Mouse (Mus musculus): ENCODE data around the gene Thop1. TPM values are rescaled to one million over a fixed set of nuclear protein-coding genes. Genes with fewer than 3 reads are reported as not detected.

The Thop1 gene
- total and polyA plus RNA-seq, 3 experiments, result 75.7 to 126 (median 113) TPM

DNA sequence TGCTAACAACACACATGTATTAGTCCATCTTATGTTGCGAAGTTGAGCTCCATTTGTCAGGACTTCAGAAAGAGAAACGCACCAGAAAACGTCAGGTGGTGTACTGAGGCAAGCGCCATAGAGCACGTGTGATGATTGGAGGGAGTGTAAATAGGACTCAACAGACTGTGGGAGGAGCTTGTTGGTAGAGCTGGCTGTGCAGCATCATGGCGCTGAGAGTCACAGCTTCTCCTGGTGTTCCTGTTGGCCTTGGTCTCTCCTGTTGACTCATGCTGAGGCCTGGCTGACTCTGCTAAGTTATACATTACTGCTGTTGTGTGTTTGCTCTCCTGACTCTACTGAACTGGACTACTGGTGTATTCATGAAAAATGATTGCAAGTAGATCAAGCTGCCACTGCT, 43.1 kb downstream of the Thop1 start:
- Histone ChIP-seq H3K36me3 (ENCODE audit: control insufficient read depth in 1 of 2, insufficient read depth in 2 of 2, low read length in 2 of 2) (peaks cover 0 to 4% of the 10 kb centered on the region in 2 experiments; a peak in 2 of 4 replicates), H3K27ac (ENCODE audit: control insufficient read depth, low read depth, low read length) (no peak overlapping the region), H3K4me3 (ENCODE audit: control insufficient read depth in 1 of 2, insufficient read depth in 1 of 2, low read depth in 2 of 2, low read length in 2 of 2) (no peak overlapping the region), H3K79me2 (ENCODE audit: control insufficient read depth, insufficient read depth, low read length, poor library complexity) (no peaks in the 10 kb centered on the region; the same call in 1 of the 2 replicates), H3K9ac (ENCODE audit: control insufficient read depth, low read depth, low read length, poor library complexity, severe bottlenecking) (no peak overlapping the region), H3K9me3 (replicated peaks; ENCODE audit: insufficient read depth, low read length) (no peaks in the 10 kb centered on the region), H3K4me1 (ENCODE audit: control insufficient read depth in 1 of 2, insufficient read depth in 2 of 2, low read length in 2 of 2) (no peaks in the 10 kb centered on the region), H3K27me3 (ENCODE audit: control insufficient read depth in 1 of 2, insufficient read depth in 2 of 2, low read length in 2 of 2) (no peaks in the 10 kb centered on the region)
- DNase-seq (ENCODE audit: low read depth, low spot score), result no peak
- no peak for TF ChIP-seq MAFK (IDR thresholded peaks at IDR 0.05; ENCODE audit: borderline replicate concordance, low read depth, low read length)
- no peak for TF ChIP-seq JUND (IDR thresholded peaks at IDR 0.05; ENCODE audit: low read depth, low read length)
- no peak for TF ChIP-seq POLR2A (IDR thresholded peaks at IDR 0.05; ENCODE audit: control insufficient read depth in 1 of 2, insufficient read depth in 1 of 2, low read depth in 1 of 2, low read length in 2 of 2, poor library complexity in 1 of 2)
- no peak for TF ChIP-seq GATA1 (IDR thresholded peaks at IDR 0.05; ENCODE audit: low read depth, low read length)
- no peak for TF ChIP-seq BHLHE40 (IDR thresholded peaks at IDR 0.05; ENCODE audit: borderline replicate concordance, low read depth, low read length)
- no peak for TF ChIP-seq NRF1 (IDR thresholded peaks at IDR 0.05; ENCODE audit: insufficient read depth, low read depth, low read length, poor library complexity, severe bottlenecking)
- no peak for TF ChIP-seq TAL1 (IDR thresholded peaks at IDR 0.05; ENCODE audit: low read length)
- TF ChIP-seq ELF1 (IDR thresholded peaks at IDR 0.05; ENCODE audit: low read depth, low read length), result no peak
- TF ChIP-seq USF1 (IDR thresholded peaks at IDR 0.05; ENCODE audit: low read depth, low read length), result no peak
- TF ChIP-seq CTCF (IDR thresholded peaks at IDR 0.05 in 2 of 3, conservative IDR thresholded peaks at IDR 0.05 in 1 of 3; ENCODE audit: control insufficient read depth in 1 of 3, insufficient read depth in 1 of 3, low read depth in 2 of 3, low read length in 3 of 3, poor library complexity in 1 of 3, severe bottlenecking in 1 of 3), result no peak
- no peak for TF ChIP-seq USF2 (IDR thresholded peaks at IDR 0.05; ENCODE audit: borderline replicate concordance in 1 of 2, insufficient read depth in 1 of 2, low read depth in 1 of 2, low read length in 2 of 2)
- TF ChIP-seq MYC (IDR thresholded peaks at IDR 0.05; ENCODE audit: low read depth, low read length), result no peak
- no peak for TF ChIP-seq KAT2A (conservative IDR thresholded peaks at IDR 0.05; ENCODE audit: low read depth, low read length)
- no peak for TF ChIP-seq SMC3 (IDR thresholded peaks at IDR 0.05; ENCODE audit: low read depth, low read length)

DNA sequence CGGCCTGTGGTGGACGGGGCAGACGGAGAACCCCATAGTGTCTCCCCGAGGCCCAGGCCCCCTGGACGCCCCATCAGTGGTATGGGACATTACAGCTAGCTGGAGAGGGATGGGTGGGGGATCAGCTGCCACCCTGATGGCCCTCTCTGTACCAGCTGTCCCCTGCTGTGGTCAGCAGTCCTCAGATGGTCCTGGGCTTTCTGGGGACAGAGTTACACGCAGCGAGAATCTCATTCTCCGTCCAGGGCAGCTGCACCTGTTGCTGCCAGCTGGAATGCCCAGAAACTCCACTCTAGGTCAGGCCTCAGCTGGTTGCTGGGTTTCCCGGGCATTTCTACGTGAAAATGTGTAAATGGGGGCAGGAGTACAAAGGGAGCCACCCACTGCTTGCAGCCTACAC, 49.8 kb downstream of the Thop1 start:
- no peak for TF ChIP-seq POLR2AphosphoS2 (IDR thresholded peaks at IDR 0.05; ENCODE audit: low read length)
- TF ChIP-seq RCOR1 (IDR thresholded peaks at IDR 0.05; ENCODE audit: low read depth, low read length), result no peak
- TF ChIP-seq USF2 (IDR thresholded peaks at IDR 0.05; ENCODE audit: borderline replicate concordance in 1 of 2, insufficient read depth in 1 of 2, low read depth in 1 of 2, low read length in 2 of 2), result no peak
- no peak for TF ChIP-seq MAX (IDR thresholded peaks at IDR 0.05; ENCODE audit: low read length)
- no peak for TF ChIP-seq BHLHE40 (IDR thresholded peaks at IDR 0.05; ENCODE audit: borderline replicate concordance, low read depth, low read length)
- TF ChIP-seq ZMIZ1 (IDR thresholded peaks at IDR 0.05; ENCODE audit: low read depth, low read length), result no peak
- no peak for TF ChIP-seq ZNF384 (IDR thresholded peaks at IDR 0.05; ENCODE audit: low read depth, low read length)
- TF ChIP-seq RAD21 (IDR thresholded peaks at IDR 0.05; ENCODE audit: low read depth, low read length), result no peak
- no peak for TF ChIP-seq MEF2A (IDR thresholded peaks at IDR 0.05; ENCODE audit: extremely low read depth, insufficient replicate concordance, low read depth, low read length, poor library complexity, severe bottlenecking)
- no peak for TF ChIP-seq ELF1 (IDR thresholded peaks at IDR 0.05; ENCODE audit: low read depth, low read length)
- TF ChIP-seq CHD2 (IDR thresholded peaks at IDR 0.05; ENCODE audit: low read length), result no peak
- no peak for TF ChIP-seq ETS1 (IDR thresholded peaks at IDR 0.05; ENCODE audit: low read depth, low read length)
- no peak for TF ChIP-seq POLR2AphosphoS5 (IDR thresholded peaks at IDR 0.05; ENCODE audit: borderline replicate concordance, low read depth, low read length)
- no peak for TF ChIP-seq NRF1 (IDR thresholded peaks at IDR 0.05; ENCODE audit: insufficient read depth, low read depth, low read length, poor library complexity, severe bottlenecking)
- TF ChIP-seq TBP (IDR thresholded peaks at IDR 0.05; ENCODE audit: low read depth, low read length), result no peak
- no peak for TF ChIP-seq KAT2A (conservative IDR thresholded peaks at IDR 0.05; ENCODE audit: low read depth, low read length)
- Histone ChIP-seq H3K4me1 (ENCODE audit: control insufficient read depth in 1 of 2, insufficient read depth in 2 of 2, low read length in 2 of 2) (no peaks in the 10 kb centered on the region), H3K4me3 (ENCODE audit: control insufficient read depth in 1 of 2, insufficient read depth in 1 of 2, low read depth in 2 of 2, low read length in 2 of 2) (no peak overlapping the region), H3K9ac (ENCODE audit: control insufficient read depth, low read depth, low read length, poor library complexity, severe bottlenecking) (no peak overlapping the region), H3K9me3 (replicated peaks; ENCODE audit: insufficient read depth, low read length) (no peaks in the 10 kb centered on the region), H3K27me3 (ENCODE audit: control insufficient read depth in 1 of 2, insufficient read depth in 2 of 2, low read length in 2 of 2) (no peaks in the 10 kb centered on the region), H3K27ac (ENCODE audit: control insufficient read depth, low read depth, low read length) (no peak overlapping the region), H3K36me3 (ENCODE audit: control insufficient read depth in 1 of 2, insufficient read depth in 2 of 2, low read length in 2 of 2) (peaks cover 0 to 2% of the 10 kb centered on the region in 2 experiments; a peak in 2 of 4 replicates), H3K79me2 (ENCODE audit: control insufficient read depth, insufficient read depth, low read length, poor library complexity) (no peaks in the 10 kb centered on the region)
- no peak for DNase-seq (ENCODE audit: low read depth, low spot score)
